Mouse (Mus musculus): Measurements from ENCODE around the gene Brk1.
A peak's percentile ranks its signal among the peaks of the same experiment; 100 is the strongest.

DNA sequence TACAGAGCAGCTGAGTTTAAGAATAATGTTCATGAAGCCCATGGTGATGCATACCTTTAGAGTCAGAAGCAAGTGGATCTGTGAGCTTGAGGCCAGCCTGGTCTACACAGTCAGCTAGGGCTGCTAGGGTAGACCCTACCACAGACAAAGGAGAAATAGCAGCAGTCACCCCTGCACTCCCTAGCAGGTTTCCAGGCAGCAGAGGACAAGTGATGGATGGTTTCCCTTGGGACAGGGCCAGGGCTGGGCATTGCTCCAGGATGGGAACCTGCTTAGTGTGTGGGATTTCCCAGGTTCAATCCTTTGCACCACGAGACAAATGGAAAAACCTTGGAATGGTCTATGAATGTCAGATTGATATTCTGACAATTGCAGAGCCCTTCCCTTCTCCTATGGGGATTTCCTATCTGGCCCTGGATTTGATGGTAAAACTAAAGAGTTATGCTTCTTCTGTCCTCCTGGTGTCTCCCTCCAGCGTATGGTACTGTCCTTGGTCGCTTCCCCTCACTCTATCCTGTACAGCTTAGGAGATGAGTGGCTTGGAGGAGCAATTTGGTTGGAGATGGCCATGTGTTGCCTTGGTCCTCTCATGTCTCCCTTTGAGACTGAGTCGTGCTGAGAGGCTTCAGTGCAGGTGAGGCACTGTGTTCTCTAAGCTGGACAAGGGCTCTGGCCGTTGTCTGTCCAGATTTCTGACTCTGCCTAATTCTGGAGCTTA lies 17.9 kb upstream of the Brk1 start:
- TF ChIP-seq CTCF (IDR thresholded peaks at IDR 0.05; ENCODE audit: low read depth) (peak; percentile 48), EP300 (optimal IDR thresholded peaks at IDR 0.05) (no peak)
